Mouse (Mus musculus) frontal cortex, postnatal 14 days (tissue): ENCODE measurements around the gene Krt73.

Experiments
- DNase-seq, 2 experiments: peaks; one replicate each; pipeline ENCODE4 v3.0.0; 2022; ENCODE audit warnings: low spot score in 2 of 2

The Krt73 gene

GRCm38 (mm10) chr15:101802296-101802835 lies at the start of gene Krt73:
Gene Krt73 (minus strand): TSS chr15:101802346.
- no peak for DNase-seq

- DNase-seq, result no peak
Measured at GRCm38 (mm10) chr15:101850694-101851093, 48.5 kb upstream of the Krt73 start, which contains the start of gene Krt1. Gene Krt1 (minus strand): TSS chr15:101850794.

GRCm38 (mm10) chr15:101845971-101846403 lies 43.8 kb upstream of the Krt73 start:
- peak in 1 of 2 experiments; percentile 23 for DNase-seq

GRCm38 (mm10) chr15:101843192-101843591 lies 41.0 kb upstream of the Krt73 start:
- DNase-seq, result no peak

- no peak for DNase-seq
Measured at GRCm38 (mm10) chr15:101834784-101835328, 32.7 kb upstream of the Krt73 start.

GRCm38 (mm10) chr15:101833131-101833530 lies 31.0 kb upstream of the Krt73 start:
- DNase-seq, result no peak

GRCm38 (mm10) chr15:101829441-101829840 lies 27.3 kb upstream of the Krt73 start:
- no peak for DNase-seq

GRCm38 (mm10) chr15:101821786-101822185 lies 19.6 kb upstream of the Krt73 start:
- DNase-seq, result no peak

- no peak for DNase-seq
Measured at GRCm38 (mm10) chr15:101817875-101818274, 15.7 kb upstream of the Krt73 start, which contains the start of gene Krt2. Gene Krt2 (minus strand): TSS chr15:101818169.

GRCm38 (mm10) chr15:101803052-101803822 lies 1.1 kb upstream of the Krt73 start:
- peak in 1 of 2 experiments; percentile 23 for DNase-seq

- no peak for DNase-seq
Measured at GRCm38 (mm10) chr15:101790867-101791266, 11.3 kb downstream of the Krt73 start.

GRCm38 (mm10) chr15:101786360-101786759 lies 15.8 kb downstream of the Krt73 start, which contains the start of gene Krt72:
Gene Krt72 (minus strand): TSS chr15:101786460.
- DNase-seq, result no peak

GRCm38 (mm10) chr15:101773420-101773819 lies 28.7 kb downstream of the Krt73 start:
- no peak for DNase-seq

- DNase-seq, result peak; percentile 83 to 94
Measured at GRCm38 (mm10) chr15:101772711-101773081, 29.4 kb downstream of the Krt73 start.

GRCm38 (mm10) chr15:101772080-101772710 lies 30.0 kb downstream of the Krt73 start:
- peak in 1 of 2 experiments; percentile 14 for DNase-seq

- DNase-seq, result no peak
Measured at GRCm38 (mm10) chr15:101770226-101770625, 31.9 kb downstream of the Krt73 start.
